Mouse (Mus musculus) urinary bladder, postnatal 25 days (tissue): Measurements from ENCODE around the gene Obscn.

ENCODE experiments used
- DNase-seq: peaks from one replicate; pipeline ENCODE4 v3.0.0; 2022; ENCODE audit warnings: low spot score

The Obscn gene

GRCm38 (mm10) chr11:58982471-58983097 lies 153.6 kb downstream of the Obscn start:
- no peak for DNase-seq

- DNase-seq, result no peak
Observed at GRCm38 (mm10) chr11:58981541-58982447, 154.4 kb downstream of the Obscn start.

- no peak for DNase-seq
Observed at GRCm38 (mm10) chr11:58980381-58980990, 155.7 kb downstream of the Obscn start.

- no peak for DNase-seq
Observed at GRCm38 (mm10) chr11:58979661-58980060, 156.5 kb downstream of the Obscn start.

GRCm38 (mm10) chr11:58979183-58979582 lies 157.0 kb downstream of the Obscn start:
- no peak for DNase-seq

GRCm38 (mm10) chr11:58978706-58979030 lies 157.5 kb downstream of the Obscn start:
- no peak for DNase-seq

- DNase-seq, result peak; percentile 55
Observed at GRCm38 (mm10) chr11:58978027-58978705, 158.0 kb downstream of the Obscn start, which contains the start of gene Trim11. Gene Trim11, plus strand, starts transcription at chr11:58978093.

GRCm38 (mm10) chr11:58977607-58978026 lies 158.6 kb downstream of the Obscn start:
- no peak for DNase-seq

- DNase-seq, result no peak
Observed at GRCm38 (mm10) chr11:58977150-58977549, 159.1 kb downstream of the Obscn start.

GRCm38 (mm10) chr11:58974414-58974813 lies 161.8 kb downstream of the Obscn start:
- DNase-seq, result no peak

GRCm38 (mm10) chr11:58971796-58972195 lies 164.4 kb downstream of the Obscn start:
- DNase-seq, result no peak

- no peak for DNase-seq
Observed at GRCm38 (mm10) chr11:58970831-58971530, 165.2 kb downstream of the Obscn start.

GRCm38 (mm10) chr11:58969659-58970058 lies 166.5 kb downstream of the Obscn start:
- DNase-seq, result no peak

- DNase-seq, result no peak
Observed at GRCm38 (mm10) chr11:58969027-58969426, 167.2 kb downstream of the Obscn start.

- no peak for DNase-seq
Observed at GRCm38 (mm10) chr11:58968551-58968950, 167.7 kb downstream of the Obscn start.

- no peak for DNase-seq
Observed at GRCm38 (mm10) chr11:58967346-58967745, 168.9 kb downstream of the Obscn start.

GRCm38 (mm10) chr11:58965001-58965760 lies 171.0 kb downstream of the Obscn start:
- DNase-seq, result no peak

GRCm38 (mm10) chr11:58964216-58964615 lies 172.0 kb downstream of the Obscn start:
- DNase-seq, result no peak

- no peak for DNase-seq
Observed at GRCm38 (mm10) chr11:58963543-58963942, 172.7 kb downstream of the Obscn start.

GRCm38 (mm10) chr11:58961364-58962177 lies 174.6 kb downstream of the Obscn start:
- no peak for DNase-seq
